Mouse (Mus musculus) liver, postnatal 0 days (tissue): ENCODE data around the gene Gm44790. TPM values are rescaled to one million over a fixed set of nuclear protein-coding genes. Genes with fewer than 3 reads are reported as not detected.
"Not testable (repeated sequence)": the region's sequence is repeated elsewhere in the genome, so short reads cannot be mapped to it uniquely, and the experiment has no call there.

Experiments used
- ATAC-seq: fragments of 200-750 bp; cut with Nextera tagmentation; 2 replicates; pipeline ENCODE4 v1.8.0; 2017; ENCODE audit warnings: mild to moderate bottlenecking, moderate library complexity
- DNase-seq: peaks from one replicate; pipeline ENCODE4 v3.0.0-alpha.2; 2016
- H3K27ac ChIP-seq: fragments of 300-500 bp; sonication (generic); 2 replicates; pipeline ENCODE4 v1.5.1; 2014; ENCODE audit warnings: antibody characterized with exemption, moderate library complexity, mild to moderate bottlenecking, low read depth
- H3K27me3 ChIP-seq: fragments of 300-500 bp; sonication (generic); 2 replicates; pipeline ENCODE4 v1.6.1; 2014; ENCODE audit warnings: low read length, control low read depth, mixed read lengths; ENCODE audit not compliant: insufficient read depth
- H3K36me3 ChIP-seq: fragments of 300-500 bp; sonication (generic); replicated peaks from 2 replicates; pipeline ENCODE4 v1.6.1; 2014; ENCODE audit warnings: mild to moderate bottlenecking, control low read depth, low read length, moderate library complexity, mixed read lengths; ENCODE audit not compliant: insufficient read depth
- H3K4me1 ChIP-seq: fragments of 300-500 bp; sonication (generic); 2 replicates; pipeline ENCODE4 v1.6.1; 2014; ENCODE audit warnings: antibody characterized with exemption, mild to moderate bottlenecking, control low read depth; ENCODE audit not compliant: insufficient read depth
- H3K4me2 ChIP-seq: fragments of 300-500 bp; sonication (generic); 2 replicates; pipeline ENCODE4 v1.6.1; 2014; ENCODE audit warnings: low read depth, mild to moderate bottlenecking, low read length, moderate library complexity, mixed read lengths
- H3K4me3 ChIP-seq: fragments of 300-500 bp; sonication (generic); 2 replicates; pipeline ENCODE4 v1.5.1; 2014; ENCODE audit warnings: low read depth, low read length
- H3K9ac ChIP-seq: fragments of 300-500 bp; sonication (generic); replicated peaks from 2 replicates; pipeline ENCODE4 v1.6.1; 2014; ENCODE audit warnings: mild to moderate bottlenecking, moderate library complexity
- H3K9me3 ChIP-seq: fragments of 300-500 bp; sonication (generic); 2 replicates; pipeline ENCODE4 v1.6.1; 2016; ENCODE audit warnings: mild to moderate bottlenecking, control low read depth, low read length, mixed read lengths
- CTCF ChIP-seq: sonication (generic); IDR thresholded peaks from 2 replicates; pipeline ENCODE4 v1.5.1; 2016; ENCODE audit warnings: antibody characterized with exemption, low read depth
- EP300 ChIP-seq: IDR thresholded peaks from 2 replicates; pipeline ENCODE4 v1.6.1; 2016; ENCODE audit warnings: antibody characterized with exemption, low read depth, mild to moderate bottlenecking
- WGBS: fragments of 180-500 bp; shearing (Covaris S2); extraction: QIAGEN DNeasy Blood & Tissue Kit; methylation state at CpG from one replicate; pipeline ENCODE4 v1.1.7; 2014; ENCODE audit not compliant: insufficient replicate concordance; 5-methylcytosine and 5-hydroxymethylcytosine counted together
- polyA plus RNA-seq: library from polyadenylated mRNA; unstranded; fragments of >200 nt; fragmentation: Nextera tagmentation; extraction: Ambion mirVana; gene quantifications from 2 replicates; pipeline ENCODE4 v1.2.1, GENCODE M21; 2015

The Gm44790 gene
- polyA plus RNA-seq, 1 experiment from 2014 or later: not detected

DNA sequence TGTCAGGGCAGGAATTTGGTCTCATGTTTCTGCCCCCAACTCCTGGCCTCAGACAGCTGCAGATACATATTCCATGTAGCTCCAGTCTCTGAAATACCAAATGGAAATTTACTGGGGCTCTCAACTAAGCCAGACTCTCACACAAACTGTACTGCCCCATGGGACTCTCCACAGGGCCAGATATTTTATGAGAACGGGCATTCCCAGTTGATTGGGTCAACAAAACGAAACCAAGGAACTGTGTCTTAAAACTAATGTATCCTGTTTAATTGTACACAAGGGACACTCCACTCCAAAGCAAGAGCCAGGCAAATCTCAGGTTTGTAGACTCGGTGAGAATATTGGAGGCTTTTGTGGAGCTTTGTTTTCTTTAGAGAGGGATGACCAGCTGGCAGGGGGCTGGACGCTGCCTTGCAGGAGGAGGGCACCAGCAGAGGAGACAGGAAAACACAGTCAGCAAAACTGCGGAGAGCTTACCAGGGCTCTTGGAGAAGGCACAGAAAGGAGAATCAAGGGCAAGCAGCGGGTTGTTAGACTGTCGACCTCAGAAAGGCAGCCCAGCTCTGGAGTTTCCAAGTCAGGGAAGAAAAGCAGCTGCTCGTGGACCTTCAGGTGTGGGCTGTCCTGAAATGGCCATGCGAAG, 53.9 kb downstream of the Gm44790 start:
- no peaks in the 10 kb centered on the region for H3K9me3 ChIP-seq
- no peak overlapping the region for H3K4me3 ChIP-seq
- TF ChIP-seq CTCF (no peak), EP300 (no peak)
- no peaks in the 10 kb centered on the region for H3K27me3 ChIP-seq
- peaks cover 36% of the 10 kb centered on the region for H3K4me1 ChIP-seq
- ATAC-seq (no peak), DNase-seq (no peak)
- H3K9ac ChIP-seq: peak overlapping the region; percentile 1; the same call in 1 of the 2 replicates
- WGBS: 27% methylated on average over 9 of the region's 9 CpGs
- no peaks in the 10 kb centered on the region for H3K36me3 ChIP-seq
- H3K27ac ChIP-seq: peak overlapping the region; percentile 58
- H3K4me2 ChIP-seq: peak overlapping the region; percentile 23

DNA sequence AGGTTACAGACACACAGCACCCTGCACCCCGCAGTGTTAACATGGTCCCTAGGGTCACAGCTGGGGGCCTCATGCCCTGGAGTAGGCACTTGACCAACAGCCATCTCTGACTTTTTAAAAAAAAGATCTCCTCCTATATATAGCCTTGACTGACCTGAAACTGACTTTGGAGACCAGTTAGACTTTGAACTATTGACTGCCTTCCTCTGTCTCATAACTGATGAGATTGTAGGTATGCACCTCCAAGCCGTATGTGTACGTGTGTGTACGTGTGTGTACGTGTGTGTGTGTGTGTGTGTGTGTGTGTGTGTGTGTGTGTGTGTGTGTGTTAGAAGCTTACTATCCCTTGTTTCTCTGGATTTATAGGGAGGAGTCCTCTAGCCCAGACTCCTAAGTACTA, 55.4 kb downstream of the Gm44790 start:
- Histone ChIP-seq H3K36me3 (no peaks in the 10 kb centered on the region), H3K9ac (no peak overlapping the region), H3K4me3 (no peak overlapping the region), H3K9me3 (no peaks in the 10 kb centered on the region), H3K4me2 (no peak overlapping the region), H3K27me3 (no peaks in the 10 kb centered on the region), H3K4me1 (peaks cover 33% of the 10 kb centered on the region), H3K27ac (peak overlapping the region; percentile 37; the same call in 1 of the 2 replicates)
- peak; percentile 58 for ATAC-seq
- DNase-seq: no peak
- WGBS: 68% methylated on average over 5 of the region's 5 CpGs
- no peak for TF ChIP-seq CTCF
- TF ChIP-seq EP300: no peak

GRCm38 (mm10) chr6:86485943-86486640, 59.6 kb downstream of the Gm44790 start:
- 78% methylated on average over 7 of the region's 7 CpGs for WGBS
- no peak overlapping the region for H3K4me3 ChIP-seq
- TF ChIP-seq CTCF: no peak
- TF ChIP-seq EP300: no peak

DNA sequence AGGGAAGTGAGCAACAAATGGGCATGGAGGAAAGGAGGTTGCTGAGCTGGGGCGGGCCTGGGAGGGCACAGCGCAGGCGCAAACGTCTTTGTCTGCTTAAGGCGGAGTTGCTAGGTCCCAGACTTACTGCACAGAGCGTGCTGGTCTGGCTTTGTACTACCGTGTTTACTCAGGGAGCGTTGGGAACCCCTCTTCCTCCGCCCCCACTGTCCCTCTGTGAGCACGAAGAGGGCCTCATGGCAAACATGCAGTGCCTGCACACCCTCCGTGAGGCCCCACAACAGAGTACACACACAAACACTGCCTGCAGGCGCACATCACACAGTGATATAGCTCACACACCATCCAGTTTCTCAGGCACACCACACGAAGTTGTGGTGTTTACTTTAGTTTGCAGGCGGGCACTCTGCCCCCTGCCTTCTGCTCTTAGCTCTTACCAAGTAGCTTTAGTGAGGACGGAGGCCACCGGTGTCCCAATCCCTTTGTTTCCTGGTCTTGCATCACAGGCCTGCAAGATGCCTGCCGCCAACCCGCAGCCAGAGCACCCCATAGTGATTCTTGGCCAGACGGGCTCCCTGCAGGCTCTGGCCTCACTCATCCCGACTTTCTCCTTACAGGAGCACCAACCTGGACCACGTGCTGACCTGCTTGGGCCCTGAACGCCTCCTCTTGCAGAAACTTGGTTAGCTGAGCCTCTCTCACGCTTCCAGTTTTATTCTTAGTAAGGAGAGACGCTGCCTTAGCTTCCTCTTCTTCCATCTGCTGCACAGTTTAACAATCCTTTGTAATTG, 61.1 kb downstream of the Gm44790 start:
- Histone ChIP-seq H3K4me2 (peak overlapping the region; percentile 68), H3K4me1 (peaks cover 22% of the 10 kb centered on the region), H3K27me3 (no peaks in the 10 kb centered on the region), H3K4me3 (peak overlapping the region; percentile 13), H3K27ac (peak overlapping the region; percentile 95), H3K36me3 (no peaks in the 10 kb centered on the region), H3K9ac (peak overlapping the region; percentile 52), H3K9me3 (no peaks in the 10 kb centered on the region)
- ATAC-seq: peak; percentile 89
- DNase-seq: peak; percentile 84
- 4% methylated on average over 24 of the region's 24 CpGs for WGBS
- TF ChIP-seq EP300 (peak; percentile 11; the same call in 1 of the 2 replicates), CTCF (peak; percentile 52)

More at GRCm38 (mm10) chr6:86485943-86486640, 59.6 kb downstream of the Gm44790 start:
- H3K4me2 ChIP-seq: no peak overlapping the region
- ATAC-seq (no peak), DNase-seq (no peak)
- H3K27ac ChIP-seq: no peak overlapping the region
- H3K27me3 ChIP-seq: no peaks in the 10 kb centered on the region
- H3K4me1 ChIP-seq: peaks cover 28% of the 10 kb centered on the region
- no peak overlapping the region for H3K9ac ChIP-seq
- H3K9me3 ChIP-seq: no peaks in the 10 kb centered on the region
- H3K36me3 ChIP-seq: no peaks in the 10 kb centered on the region

DNA sequence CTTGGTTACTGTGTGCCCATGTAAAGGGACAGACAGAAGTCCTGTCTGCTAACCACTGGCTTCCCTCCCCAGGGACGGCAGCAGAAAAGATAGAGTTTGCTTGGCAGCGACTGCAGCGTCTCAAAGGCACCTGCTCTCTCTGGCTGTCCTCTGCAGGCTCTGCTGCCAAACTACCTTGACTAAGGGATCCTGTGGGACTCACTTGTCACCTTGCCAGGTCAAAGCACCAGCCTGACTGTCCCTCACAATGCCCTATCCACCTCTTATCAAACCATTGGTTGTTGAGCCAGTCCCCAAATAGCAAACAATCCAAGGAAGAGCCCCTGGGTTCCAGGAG, 61.7 kb downstream of the Gm44790 start:
- peaks cover 22% of the 10 kb centered on the region for H3K4me1 ChIP-seq
- H3K9me3 ChIP-seq: no peaks in the 10 kb centered on the region
- no peaks in the 10 kb centered on the region for H3K27me3 ChIP-seq
- peak overlapping the region; percentile 68 for H3K4me2 ChIP-seq
- H3K4me3 ChIP-seq: peak overlapping the region; percentile 13
- TF ChIP-seq CTCF (no peak), EP300 (no peak)
- no peak for ATAC-seq
- 38% methylated on average over 3 of the region's 3 CpGs for WGBS
- H3K9ac ChIP-seq: peak overlapping the region; percentile 52
- DNase-seq: peak; percentile 21
- H3K36me3 ChIP-seq: no peaks in the 10 kb centered on the region
- peak overlapping the region; percentile 95 for H3K27ac ChIP-seq

DNA sequence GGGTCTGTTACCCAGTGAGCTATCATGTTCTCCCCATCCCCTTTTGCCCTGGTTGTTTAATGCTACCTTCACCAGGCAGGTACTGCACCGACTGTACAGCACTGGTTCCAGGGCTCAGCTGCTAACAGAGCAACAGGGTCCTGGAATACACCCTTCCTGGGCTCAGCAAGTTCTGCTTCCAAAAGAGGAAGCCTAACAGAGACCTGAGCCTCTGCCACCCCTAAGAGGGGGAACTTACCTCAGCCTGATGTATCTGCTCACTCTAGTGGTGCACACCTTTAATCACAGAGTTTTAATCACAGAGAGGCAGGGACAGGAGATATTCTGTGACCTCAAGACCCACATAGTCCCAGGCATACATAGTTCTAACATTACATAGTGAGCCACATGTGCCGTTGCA, 63.5 kb downstream of the Gm44790 start:
- TF ChIP-seq CTCF: no peak
- TF ChIP-seq EP300: no peak
- Histone ChIP-seq H3K9ac (no peak overlapping the region), H3K4me3 (no peak overlapping the region), H3K4me2 (no peak overlapping the region), H3K36me3 (no peaks in the 10 kb centered on the region), H3K27me3 (no peaks in the 10 kb centered on the region), H3K27ac (0 out of 2 replicates have a peak overlapping the region, but pooled peaks have one; percentile 22), H3K4me1 (peaks cover 31% of the 10 kb centered on the region), H3K9me3 (no peaks in the 10 kb centered on the region)
- DNase-seq: no peak
- WGBS: 73% methylated on average over 2 of the region's 2 CpGs
- ATAC-seq: no peak

DNA sequence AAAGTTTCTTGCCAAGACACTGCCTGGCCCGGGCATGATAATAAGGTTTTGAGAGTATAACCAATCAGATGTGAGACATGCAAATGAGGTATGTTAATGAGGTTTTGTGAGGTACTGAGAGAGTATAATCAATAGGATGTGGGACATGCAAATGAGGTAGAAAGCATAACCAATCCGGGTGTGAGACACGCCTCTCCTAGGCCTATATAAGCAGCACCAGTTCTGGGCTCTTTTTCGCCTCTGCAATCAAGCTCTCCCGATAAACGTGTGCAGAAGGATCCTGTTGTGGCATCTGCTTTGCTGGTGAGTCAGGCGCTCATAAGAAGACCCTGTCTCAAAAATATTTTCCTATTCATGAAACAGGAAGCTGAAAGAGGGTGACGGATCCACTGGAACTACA, 64.0 kb downstream of the Gm44790 start:
- H3K36me3 ChIP-seq, DNase-seq, H3K27me3 ChIP-seq, H3K9me3 ChIP-seq, H3K9ac ChIP-seq, H3K4me2 ChIP-seq, H3K4me3 ChIP-seq, ATAC-seq, H3K27ac ChIP-seq: not testable (repeated sequence)
- WGBS: 85% methylated on average over 8 of the region's 8 CpGs
- peaks cover 32% of the 10 kb centered on the region for H3K4me1 ChIP-seq
